Mouse (Mus musculus) hindbrain, embryonic 13.5 days (tissue): ENCODE measurements around the gene D5Ertd579e. TPM values are rescaled to one million over a fixed set of nuclear protein-coding genes. Genes with fewer than 3 reads are reported as not detected.

Experiments
- ATAC-seq: fragments of 200-750 bp; cut with Nextera tagmentation; 2 replicates; pipeline ENCODE4 v1.8.0; 2017; ENCODE audit warnings: moderate TSS enrichment; ENCODE audit not compliant: low FRiP score
- H3K27ac ChIP-seq: fragments of 300-500 bp; sonication (generic); 2 replicates; pipeline ENCODE4 v1.5.1; 2015; ENCODE audit warnings: inconsistent platforms, mild to moderate bottlenecking, moderate library complexity
- H3K27me3 ChIP-seq: fragments of 300-500 bp; sonication (generic); 2 replicates; pipeline ENCODE4 v1.6.1; 2015; ENCODE audit warnings: mild to moderate bottlenecking, inconsistent platforms
- H3K36me3 ChIP-seq: fragments of 300-500 bp; sonication (generic); 2 replicates; pipeline ENCODE4 v1.6.1; 2015; ENCODE audit warnings: mild to moderate bottlenecking, inconsistent platforms
- H3K4me1 ChIP-seq: fragments of 300-500 bp; sonication (generic); replicated peaks from 2 replicates; pipeline ENCODE4 v1.6.1; 2015; ENCODE audit warnings: inconsistent platforms
- H3K4me2 ChIP-seq: fragments of 300-500 bp; sonication (generic); 2 replicates; pipeline ENCODE4 v1.6.1; 2015; ENCODE audit warnings: inconsistent platforms, mild to moderate bottlenecking, moderate library complexity
- H3K4me3 ChIP-seq: fragments of 300-500 bp; sonication (generic); 2 replicates; pipeline ENCODE4 v1.5.1; 2015; ENCODE audit warnings: mild to moderate bottlenecking, inconsistent platforms
- H3K9ac ChIP-seq: fragments of 300-500 bp; sonication (generic); 2 replicates; pipeline ENCODE4 v1.6.1; 2015; ENCODE audit warnings: mild to moderate bottlenecking, inconsistent platforms
- H3K9me3 ChIP-seq: fragments of 300-500 bp; sonication (generic); 2 replicates; pipeline ENCODE4 v1.6.1; 2016; ENCODE audit warnings: inconsistent platforms
- WGBS: fragments of 180-500 bp; shearing (Covaris S2); methylation state at CpG from one replicate; pipeline ENCODE4 v1.1.7; 2015; 5-methylcytosine and 5-hydroxymethylcytosine counted together
- polyA plus RNA-seq: library from polyadenylated mRNA; unstranded; fragments of >200 nt; fragmentation: Nextera tagmentation; extraction: Ambion mirVana; gene quantifications from 2 replicates; pipeline ENCODE4 v1.2.1, GENCODE M21; 2015

The D5Ertd579e gene
- polyA plus RNA-seq, 1 experiment from 2014 or later: 33.6 TPM

DNA sequence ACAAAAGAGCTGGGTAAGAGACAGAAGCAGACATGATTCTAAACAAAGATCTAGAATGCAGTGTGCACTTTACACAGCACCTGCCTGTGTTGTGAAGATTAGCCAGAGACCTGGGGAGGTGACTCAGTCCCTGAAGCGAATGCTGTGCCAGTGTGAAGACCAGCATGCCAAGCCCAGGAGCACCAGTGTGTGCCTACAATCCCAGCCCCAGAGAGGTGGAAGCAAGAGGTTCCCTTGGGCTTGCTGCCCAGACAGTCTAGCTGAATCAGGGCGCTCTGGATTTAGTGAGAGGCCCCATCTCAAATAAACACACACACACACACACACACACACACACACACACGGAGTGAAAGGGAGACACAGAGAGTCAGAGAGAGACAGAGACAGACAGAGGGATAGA, 22.1 kb upstream of the D5Ertd579e start:
- Histone ChIP-seq H3K9ac (no peak overlapping the region), H3K27ac (no peak overlapping the region), H3K4me3 (no peak overlapping the region), H3K27me3 (peaks cover 11% of the 10 kb centered on the region; the same call in 1 of the 2 replicates), H3K36me3 (no peaks in the 10 kb centered on the region), H3K4me2 (no peak overlapping the region), H3K9me3 (no peaks in the 10 kb centered on the region), H3K4me1 (peaks cover 5% of the 10 kb centered on the region)
- 80% methylated on average over 3 of the region's 3 CpGs for WGBS
- ATAC-seq: no peak

DNA sequence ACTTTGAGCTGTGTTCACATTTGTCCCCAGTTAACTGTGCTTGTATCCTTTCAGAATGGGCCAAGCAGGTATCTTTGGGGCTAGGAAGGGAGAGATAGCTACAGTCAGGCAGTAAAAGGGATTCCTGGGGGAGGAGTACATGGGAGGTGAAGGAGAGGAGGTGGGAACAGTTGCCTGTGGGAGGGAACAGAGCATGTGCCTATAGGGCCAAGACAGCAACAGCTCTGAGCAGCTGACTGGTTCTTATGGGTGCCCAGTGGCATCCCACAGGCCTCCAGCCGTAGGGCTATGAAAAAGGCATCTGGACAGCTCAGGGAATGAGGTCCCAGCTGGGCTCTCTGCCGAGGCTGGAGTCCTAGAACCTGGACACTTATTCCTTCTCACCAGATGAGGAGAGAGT, 21.0 kb upstream of the D5Ertd579e start:
- Histone ChIP-seq H3K9me3 (no peaks in the 10 kb centered on the region), H3K36me3 (no peaks in the 10 kb centered on the region), H3K9ac (no peak overlapping the region), H3K27me3 (peaks cover 11% of the 10 kb centered on the region; the same call in 1 of the 2 replicates), H3K27ac (no peak overlapping the region), H3K4me2 (no peak overlapping the region), H3K4me3 (no peak overlapping the region), H3K4me1 (peaks cover 16% of the 10 kb centered on the region)
- ATAC-seq: no peak
- 65% methylated on average over 2 of the region's 2 CpGs for WGBS

DNA sequence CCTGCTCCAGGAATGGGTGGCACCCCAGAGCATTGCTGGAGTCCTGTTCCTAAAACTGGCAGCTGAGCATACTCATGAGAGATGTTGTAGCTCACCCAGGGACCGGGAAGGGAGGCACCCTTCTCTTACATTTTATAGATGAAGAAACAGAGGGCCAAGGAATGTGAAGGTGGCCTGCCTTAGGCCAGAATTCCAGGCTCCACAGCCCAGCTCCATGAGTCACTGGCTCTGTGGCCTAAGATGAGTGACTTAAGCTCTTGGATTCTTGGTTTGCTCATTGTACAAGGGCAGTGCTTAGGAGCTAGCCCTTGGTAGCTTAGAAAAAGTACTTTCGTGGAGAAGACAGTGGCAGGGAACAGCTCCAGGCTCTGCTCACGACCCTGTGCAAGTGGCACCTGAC, 19.0 kb upstream of the D5Ertd579e start:
- 64% methylated on average over 3 of the region's 3 CpGs for WGBS
- Histone ChIP-seq H3K4me1 (peaks cover 18% of the 10 kb centered on the region), H3K27me3 (peaks cover 11% of the 10 kb centered on the region; the same call in 1 of the 2 replicates), H3K9ac (no peak overlapping the region), H3K4me2 (no peak overlapping the region), H3K36me3 (no peaks in the 10 kb centered on the region), H3K4me3 (no peak overlapping the region), H3K27ac (no peak overlapping the region), H3K9me3 (no peaks in the 10 kb centered on the region)
- no peak for ATAC-seq

GRCm38 (mm10) chr5:36713693-36714092, 17.9 kb upstream of the D5Ertd579e start:
- no peak overlapping the region for H3K27ac ChIP-seq
- peaks cover 18% of the 10 kb centered on the region for H3K4me1 ChIP-seq
- H3K4me2 ChIP-seq: no peak overlapping the region
- ATAC-seq: no peak
- H3K27me3 ChIP-seq: peaks cover 11% of the 10 kb centered on the region; the same call in 1 of the 2 replicates
- no peak overlapping the region for H3K9ac ChIP-seq
- H3K4me3 ChIP-seq: no peak overlapping the region
- no peaks in the 10 kb centered on the region for H3K9me3 ChIP-seq
- H3K36me3 ChIP-seq: no peaks in the 10 kb centered on the region
- 89% methylated on average over 6 of the region's 6 CpGs for WGBS

DNA sequence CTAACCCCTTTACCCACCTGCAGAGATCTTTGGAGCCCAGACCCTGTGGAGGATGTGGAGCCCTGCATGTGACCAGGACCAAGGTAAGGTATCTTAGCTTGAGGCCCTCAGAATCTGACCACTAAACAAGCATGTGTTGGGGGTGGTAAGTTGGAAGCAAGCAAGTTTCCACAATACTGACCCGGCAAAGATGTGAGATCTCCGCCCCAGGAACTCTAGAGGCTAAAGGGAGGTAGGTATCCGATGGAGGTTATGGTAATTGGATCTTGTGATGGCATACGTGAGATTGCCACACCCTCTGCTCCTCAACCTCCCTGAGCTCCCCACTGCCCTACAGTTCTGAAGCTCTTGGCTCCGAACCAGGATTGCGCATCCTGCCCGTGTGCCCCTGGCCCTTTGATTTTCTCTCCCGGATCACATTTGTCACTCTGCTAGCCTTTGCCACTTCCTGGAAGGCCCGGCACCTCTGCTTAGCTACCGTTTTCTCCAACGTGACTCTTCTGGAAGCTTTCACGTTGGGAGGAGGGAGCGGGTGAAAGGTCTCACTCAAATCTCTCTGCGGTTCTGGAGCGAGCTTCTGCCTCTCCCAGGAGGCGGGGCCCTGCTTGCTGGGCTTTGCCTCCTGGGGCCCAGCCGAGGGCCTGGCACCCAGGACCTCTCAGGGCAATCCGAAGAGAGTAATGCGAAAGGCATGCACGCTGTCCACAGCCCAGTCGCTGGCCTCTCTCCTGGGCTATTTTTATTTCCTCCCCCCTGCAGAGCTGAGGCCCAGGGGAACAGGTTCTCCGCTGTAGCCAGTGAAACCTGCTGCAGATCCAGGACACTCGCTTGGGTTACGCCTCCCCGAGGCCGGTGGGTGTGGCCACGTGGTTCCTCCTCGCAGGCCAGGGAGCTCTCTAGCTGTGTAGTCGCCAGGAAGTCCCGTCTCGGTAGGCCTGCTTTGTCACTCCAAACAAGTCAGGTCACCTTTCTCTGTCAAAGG, 17.0 kb upstream of the D5Ertd579e start:
- H3K36me3 ChIP-seq: no peaks in the 10 kb centered on the region
- peaks cover 11% of the 10 kb centered on the region; the same call in 1 of the 2 replicates for H3K27me3 ChIP-seq
- no peaks in the 10 kb centered on the region for H3K9me3 ChIP-seq
- H3K9ac ChIP-seq: peak overlapping the region; percentile 60
- peaks cover 18% of the 10 kb centered on the region for H3K4me1 ChIP-seq
- peak overlapping the region; percentile 53 for H3K4me2 ChIP-seq
- WGBS: 8% methylated on average over 31 of the region's 31 CpGs
- H3K27ac ChIP-seq: peak overlapping the region; percentile 50; the same call in 1 of the 2 replicates
- peak overlapping the region; percentile 27 for H3K4me3 ChIP-seq
- ATAC-seq: peak; percentile 54; the same call in 1 of the 2 replicates

DNA sequence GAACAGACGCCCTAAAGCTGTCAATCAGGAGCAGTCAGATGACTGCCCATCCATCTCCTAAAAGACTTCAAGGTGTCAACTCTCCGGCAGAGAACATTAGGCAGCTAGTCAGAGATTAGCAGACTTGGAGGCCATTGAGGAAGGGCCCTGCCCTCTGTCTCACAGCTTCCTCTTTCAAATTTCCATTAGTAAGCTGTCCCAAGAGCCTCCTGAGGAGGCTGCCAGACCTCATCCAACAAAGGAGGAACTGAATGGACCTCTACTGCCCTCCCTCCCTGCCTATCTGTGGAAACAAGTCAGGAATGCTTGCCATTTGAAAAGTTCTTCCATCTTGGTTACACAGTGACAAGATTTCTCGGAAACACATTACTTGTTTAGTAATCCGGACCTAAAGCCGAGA, 16.0 kb upstream of the D5Ertd579e start:
- Histone ChIP-seq H3K4me1 (peaks cover 18% of the 10 kb centered on the region), H3K9me3 (no peaks in the 10 kb centered on the region), H3K9ac (0 out of 2 replicates have a peak overlapping the region, but pooled peaks have one; percentile 30), H3K4me2 (no peak overlapping the region), H3K27ac (no peak overlapping the region), H3K4me3 (no peak overlapping the region), H3K27me3 (peaks cover 9% of the 10 kb centered on the region; the same call in 1 of the 2 replicates), H3K36me3 (no peaks in the 10 kb centered on the region)
- 44% methylated on average over 5 of the region's 5 CpGs for WGBS
- ATAC-seq: no peak

- WGBS: 83% methylated on average over 5 of the region's 5 CpGs
- no peak for ATAC-seq
- Histone ChIP-seq H3K9me3 (no peaks in the 10 kb centered on the region), H3K9ac (no peak overlapping the region), H3K27me3 (no peaks in the 10 kb centered on the region), H3K4me1 (no peaks in the 10 kb centered on the region), H3K27ac (no peak overlapping the region), H3K4me3 (no peak overlapping the region), H3K4me2 (no peak overlapping the region), H3K36me3 (no peaks in the 10 kb centered on the region)
These were observed 10.0 kb upstream of the D5Ertd579e start for GRCm38 (mm10) chr5:36705792-36706191.

DNA sequence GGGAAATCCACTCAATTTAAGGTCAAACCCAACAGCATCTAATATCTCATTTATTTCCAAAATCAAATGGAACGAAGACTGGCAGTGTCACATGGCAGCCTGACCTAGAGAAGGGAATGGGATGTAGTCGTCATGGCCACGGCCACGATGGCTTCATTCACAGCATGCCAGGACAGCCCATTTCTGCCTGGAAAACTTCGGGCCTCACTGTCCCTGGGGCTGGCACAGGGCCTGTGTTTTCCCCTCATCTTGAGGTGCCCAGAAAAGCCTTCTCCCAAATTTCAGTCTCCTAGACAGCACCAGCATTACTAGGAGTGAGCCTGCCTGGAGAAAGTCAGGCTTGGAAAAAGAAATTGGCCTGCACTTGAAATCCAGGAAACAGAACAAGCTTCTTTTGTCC, 9.6 kb upstream of the D5Ertd579e start:
- no peak for ATAC-seq
- no peak overlapping the region for H3K4me2 ChIP-seq
- H3K4me1 ChIP-seq: no peaks in the 10 kb centered on the region
- H3K36me3 ChIP-seq: no peaks in the 10 kb centered on the region
- H3K27ac ChIP-seq: no peak overlapping the region
- WGBS: 82% methylated on average over 5 of the region's 5 CpGs
- no peak overlapping the region for H3K4me3 ChIP-seq
- H3K9me3 ChIP-seq: no peaks in the 10 kb centered on the region
- no peaks in the 10 kb centered on the region for H3K27me3 ChIP-seq
- H3K9ac ChIP-seq: no peak overlapping the region

- Histone ChIP-seq H3K27me3 (0 out of 2 replicates have a peak, but pooled peaks cover 2% of the 10 kb centered on the region), H3K27ac (no peak overlapping the region), H3K9ac (no peak overlapping the region), H3K36me3 (no peaks in the 10 kb centered on the region), H3K4me1 (no peaks in the 10 kb centered on the region), H3K4me2 (no peak overlapping the region), H3K4me3 (no peak overlapping the region), H3K9me3 (no peaks in the 10 kb centered on the region)
- ATAC-seq: no peak
- 75% methylated on average over 6 of the region's 6 CpGs for WGBS
These were observed 8.9 kb upstream of the D5Ertd579e start for GRCm38 (mm10) chr5:36704684-36705083.

GRCm38 (mm10) chr5:36700939-36701620, 5.3 kb upstream of the D5Ertd579e start:
- no peak for ATAC-seq
- no peaks in the 10 kb centered on the region for H3K9me3 ChIP-seq
- no peak overlapping the region for H3K9ac ChIP-seq
- H3K36me3 ChIP-seq: no peaks in the 10 kb centered on the region
- H3K4me3 ChIP-seq: no peak overlapping the region
- no peak overlapping the region for H3K4me2 ChIP-seq
- no peak overlapping the region for H3K27ac ChIP-seq
- H3K27me3 ChIP-seq: 0 out of 2 replicates have a peak, but pooled peaks cover 2% of the 10 kb centered on the region
- 84% methylated on average over 6 of the region's 6 CpGs for WGBS
- peaks cover 7% of the 10 kb centered on the region for H3K4me1 ChIP-seq

- Histone ChIP-seq H3K4me3 (no peak overlapping the region), H3K36me3 (no peaks in the 10 kb centered on the region), H3K27me3 (0 out of 2 replicates have a peak, but pooled peaks cover 2% of the 10 kb centered on the region), H3K4me2 (no peak overlapping the region), H3K27ac (no peak overlapping the region), H3K9me3 (no peaks in the 10 kb centered on the region), H3K4me1 (peaks cover 14% of the 10 kb centered on the region), H3K9ac (no peak overlapping the region)
- ATAC-seq: no peak
- WGBS: 71% methylated on average over 5 of the region's 5 CpGs
These were observed 2.9 kb upstream of the D5Ertd579e start for GRCm38 (mm10) chr5:36698689-36699088.

- ATAC-seq: no peak
- H3K36me3 ChIP-seq: no peaks in the 10 kb centered on the region
These were observed 2.3 kb upstream of the D5Ertd579e start for GRCm38 (mm10) chr5:36698067-36698670.

More at GRCm38 (mm10) chr5:36698067-36698670, 2.3 kb upstream of the D5Ertd579e start:
- H3K27me3 ChIP-seq: 0 out of 2 replicates have a peak, but pooled peaks cover 2% of the 10 kb centered on the region
- no peak overlapping the region for H3K4me2 ChIP-seq
- H3K9ac ChIP-seq: no peak overlapping the region
- H3K27ac ChIP-seq: no peak overlapping the region
- no peak overlapping the region for H3K4me3 ChIP-seq
- H3K9me3 ChIP-seq: no peaks in the 10 kb centered on the region
- H3K4me1 ChIP-seq: peaks cover 20% of the 10 kb centered on the region
- WGBS: 85% methylated on average over 7 of the region's 7 CpGs
